Mouse (Mus musculus) embryonic facial prominence, embryonic 14.5 days (tissue): ENCODE measurements around the gene Zc3h12b. TPM values are rescaled to one million over a fixed set of nuclear protein-coding genes. Genes with fewer than 3 reads are reported as not detected.
"Not testable (repeated sequence)": the region's sequence is repeated elsewhere in the genome, so short reads cannot be mapped to it uniquely, and the experiment has no call there.

Experiments used
- ATAC-seq: fragments of 200-750 bp; cut with Nextera tagmentation; 2 replicates; pipeline ENCODE4 v1.8.0; 2017; ENCODE audit warnings: low read depth, moderate number of reproducible peaks, moderate TSS enrichment
- DNase-seq: peaks from one replicate; pipeline ENCODE4 v3.0.0-alpha.2; 2015; ENCODE audit warnings: low spot score
- H3K27ac ChIP-seq: fragments of 300-500 bp; sonication (generic); replicated peaks from 2 replicates; pipeline ENCODE4 v1.5.1; 2014; ENCODE audit warnings: low read depth, mild to moderate bottlenecking, low read length, moderate library complexity
- H3K27me3 ChIP-seq: fragments of 300-500 bp; sonication (generic); replicated peaks from 2 replicates; pipeline ENCODE4 v1.6.1; 2014; ENCODE audit warnings: low read length; ENCODE audit not compliant: control insufficient read depth, insufficient read depth
- H3K36me3 ChIP-seq: fragments of 300-500 bp; sonication (generic); 2 replicates; pipeline ENCODE4 v1.6.1; 2014; ENCODE audit warnings: low read length, mixed read lengths; ENCODE audit not compliant: control insufficient read depth, insufficient read depth
- H3K4me1 ChIP-seq: fragments of 300-500 bp; sonication (generic); 2 replicates; pipeline ENCODE4 v1.6.1; 2014; ENCODE audit warnings: antibody characterized with exemption, low read length; ENCODE audit not compliant: control insufficient read depth, insufficient read depth
- H3K4me2 ChIP-seq: fragments of 300-500 bp; sonication (generic); 2 replicates; pipeline ENCODE4 v1.6.1; 2014; ENCODE audit warnings: low read depth, mild to moderate bottlenecking, low read length, moderate library complexity, mixed read lengths
- H3K4me3 ChIP-seq: fragments of 300-500 bp; sonication (generic); 2 replicates; pipeline ENCODE4 v1.5.1; 2014; ENCODE audit warnings: low read depth, mild to moderate bottlenecking, low read length
- H3K9ac ChIP-seq: fragments of 300-500 bp; sonication (generic); 2 replicates; pipeline ENCODE4 v1.6.1; 2014; ENCODE audit warnings: low read depth, mild to moderate bottlenecking, low read length, moderate library complexity, mixed read lengths
- H3K9me3 ChIP-seq: fragments of 300-500 bp; sonication (generic); 2 replicates; pipeline ENCODE4 v1.6.1; 2016; ENCODE audit warnings: low read length; ENCODE audit not compliant: control insufficient read depth
- WGBS: fragments of 180-500 bp; shearing (Covaris S2); extraction: QIAGEN DNeasy Blood & Tissue Kit; methylation state at CpG from one replicate; pipeline ENCODE4 v1.1.7; 2014; 5-methylcytosine and 5-hydroxymethylcytosine counted together
- polyA plus RNA-seq: library from polyadenylated mRNA; unstranded; fragments of >200 nt; fragmentation: Nextera tagmentation; extraction: Ambion mirVana; gene quantifications from 2 replicates; pipeline ENCODE4 v1.2.1, GENCODE M21; 2014

The Zc3h12b gene
- polyA plus RNA-seq, 1 experiment from 2014 or later = 3.0 TPM

GRCm38 (mm10) chrX:95935481-95935880 lies 224.0 kb downstream of the Zc3h12b start:
- no peak overlapping the region for H3K9ac ChIP-seq

GRCm38 (mm10) chrX:95945496-95945895 lies 234.0 kb downstream of the Zc3h12b start:
- no peak for DNase-seq
- Histone ChIP-seq H3K9me3 (no peaks in the 10 kb centered on the region), H3K9ac (no peak overlapping the region), H3K4me3 (no peak overlapping the region), H3K4me2 (no peak overlapping the region), H3K36me3 (peaks cover 25% of the 10 kb centered on the region; the same call in 1 of the 2 replicates), H3K27ac (no peak overlapping the region), H3K27me3 (no peaks in the 10 kb centered on the region; the same call in 1 of the 2 replicates), H3K4me1 (no peaks in the 10 kb centered on the region)
- ATAC-seq = no peak
- WGBS = 89% methylated on average over 2 of the region's 2 CpGs

More at GRCm38 (mm10) chrX:95935481-95935880, 224.0 kb downstream of the Zc3h12b start:
- H3K27me3 ChIP-seq = no peaks in the 10 kb centered on the region
- no peak overlapping the region for H3K27ac ChIP-seq
- no peak overlapping the region for H3K4me2 ChIP-seq
- no peak for ATAC-seq
- 86% methylated on average over 2 of the region's 2 CpGs for WGBS
- H3K9me3 ChIP-seq = no peaks in the 10 kb centered on the region
- peaks cover 16% of the 10 kb centered on the region; the same call in 1 of the 2 replicates for H3K36me3 ChIP-seq
- H3K4me1 ChIP-seq = no peaks in the 10 kb centered on the region
- DNase-seq = no peak
- no peak overlapping the region for H3K4me3 ChIP-seq

GRCm38 (mm10) chrX:95948135-95948534 lies 236.7 kb downstream of the Zc3h12b start:
- Histone ChIP-seq H3K9me3 (no peaks in the 10 kb centered on the region), H3K4me1 (no peaks in the 10 kb centered on the region), H3K4me3 (no peak overlapping the region), H3K36me3 (peaks cover 25% of the 10 kb centered on the region; the same call in 1 of the 2 replicates), H3K9ac (no peak overlapping the region), H3K4me2 (no peak overlapping the region), H3K27me3 (no peaks in the 10 kb centered on the region; the same call in 1 of the 2 replicates), H3K27ac (no peak overlapping the region)
- DNase-seq = no peak
- 90% methylated on average over 4 of the region's 4 CpGs for WGBS
- no peak for ATAC-seq

DNA sequence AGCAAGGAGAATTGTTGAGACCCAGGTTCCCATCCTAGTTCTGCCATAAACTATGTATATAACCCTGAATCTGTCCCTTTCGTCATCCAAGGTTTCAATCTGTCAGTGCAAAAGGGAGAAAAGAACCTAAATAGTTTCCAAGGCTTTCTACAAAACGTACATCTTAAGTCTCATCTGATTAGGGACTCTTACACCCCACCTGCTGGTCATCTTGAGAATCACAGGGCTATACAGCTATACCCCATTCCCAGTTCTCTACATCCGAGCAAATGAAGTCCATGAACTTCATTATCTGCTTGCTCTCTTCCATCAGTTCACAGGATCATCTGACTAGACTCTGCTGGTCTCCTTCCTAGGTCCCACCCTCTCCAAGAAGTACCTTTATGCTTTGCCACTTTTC lies 239.3 kb downstream of the Zc3h12b start:
- no peak for ATAC-seq
- WGBS = 33% methylated on average over 3 of the region's 3 CpGs
- Histone ChIP-seq H3K4me1 (no peaks in the 10 kb centered on the region), H3K9ac (no peak overlapping the region), H3K4me2 (no peak overlapping the region), H3K27ac (no peak overlapping the region), H3K4me3 (no peak overlapping the region), H3K36me3 (peaks cover 18% of the 10 kb centered on the region; the same call in 1 of the 2 replicates), H3K9me3 (no peaks in the 10 kb centered on the region), H3K27me3 (no peaks in the 10 kb centered on the region; the same call in 1 of the 2 replicates)
- peak; percentile 26 for DNase-seq

- no peaks in the 10 kb centered on the region for H3K27me3 ChIP-seq
- H3K9me3 ChIP-seq = no peaks in the 10 kb centered on the region
- 28% methylated on average over 39 of the region's 42 CpGs for WGBS
- H3K4me1 ChIP-seq = no peaks in the 10 kb centered on the region
- H3K27ac ChIP-seq = peak within 1 kb of the TSS; percentile 33
- H3K9ac ChIP-seq = peak within 1 kb of the TSS; percentile 66
- peak; percentile 96 for DNase-seq
- H3K4me3 ChIP-seq = peak within 1 kb of the TSS; percentile 61
- peak within 1 kb of the TSS; percentile 61 for H3K4me2 ChIP-seq
- ATAC-seq = peak; percentile 100
- no peaks in the 10 kb centered on the region for H3K36me3 ChIP-seq
These were observed 245.2 kb downstream of the Zc3h12b start, which contains the start of gene Las1l for GRCm38 (mm10) chrX:95956497-95957293. Gene Las1l, minus strand, starts transcription at chrX:95956962.

DNA sequence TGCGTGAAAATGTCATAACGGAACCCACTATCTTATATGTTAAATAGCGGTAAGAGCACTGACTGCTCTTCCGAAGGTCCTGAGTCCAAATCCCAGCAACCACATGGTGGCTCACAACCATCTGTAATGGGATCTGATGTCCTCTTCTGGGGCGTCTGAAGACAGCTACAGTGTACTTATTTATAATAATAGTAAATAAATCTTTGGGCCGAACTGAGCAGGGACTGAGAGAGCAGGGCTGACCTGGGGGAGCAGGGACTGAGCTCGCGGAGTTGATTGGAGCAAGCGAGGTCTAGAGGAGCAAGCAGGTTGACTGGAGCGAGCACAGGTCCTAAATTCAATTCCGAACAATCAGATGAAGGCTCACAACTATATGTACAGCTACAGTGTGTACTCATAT lies 246.0 kb downstream of the Zc3h12b start:
- not testable (repeated sequence) for H3K36me3 ChIP-seq, ATAC-seq, H3K4me1 ChIP-seq, H3K27me3 ChIP-seq, H3K9me3 ChIP-seq, DNase-seq
- H3K4me2 ChIP-seq = peak overlapping the region; percentile 55
- H3K9ac ChIP-seq = peak overlapping the region; percentile 45; the same call in 1 of the 2 replicates
- peak overlapping the region; percentile 30 for H3K4me3 ChIP-seq
- 38% methylated on average over 11 of the region's 11 CpGs for WGBS
- H3K27ac ChIP-seq = peak overlapping the region; percentile 33; the same call in 1 of the 2 replicates

- H3K4me2 ChIP-seq = no peak overlapping the region
- 51% methylated on average over 2 of the region's 2 CpGs for WGBS
- no peaks in the 10 kb centered on the region for H3K4me1 ChIP-seq
- no peaks in the 10 kb centered on the region for H3K27me3 ChIP-seq
- H3K9me3 ChIP-seq = no peaks in the 10 kb centered on the region
- no peak overlapping the region for H3K27ac ChIP-seq
- no peak for DNase-seq
- ATAC-seq = no peak
- no peak overlapping the region for H3K9ac ChIP-seq
- H3K36me3 ChIP-seq = no peaks in the 10 kb centered on the region
- no peak overlapping the region for H3K4me3 ChIP-seq
These were observed 251.9 kb downstream of the Zc3h12b start for GRCm38 (mm10) chrX:95963366-95963765.

GRCm38 (mm10) chrX:95965036-95965435 lies 253.6 kb downstream of the Zc3h12b start:
- H3K4me3 ChIP-seq = no peak overlapping the region
- H3K4me1 ChIP-seq = no peaks in the 10 kb centered on the region
- H3K9ac ChIP-seq = no peak overlapping the region
- no peaks in the 10 kb centered on the region for H3K27me3 ChIP-seq
- no peaks in the 10 kb centered on the region for H3K36me3 ChIP-seq
- 89% methylated on average over 5 of the region's 6 CpGs for whole genome bisulfite sequencing
- no peak overlapping the region for H3K27ac ChIP-seq
- ATAC-seq (no peak), DNase-seq (no peak)
- no peaks in the 10 kb centered on the region for H3K9me3 ChIP-seq
- no peak overlapping the region for H3K4me2 ChIP-seq
